Mouse (Mus musculus) forebrain, embryonic 10.5 days (tissue): ENCODE results near the gene Cacna1s. TPM values are rescaled to one million over a fixed set of nuclear protein-coding genes. Genes with fewer than 3 reads are reported as not detected.

Source experiments
- DNase-seq: peaks from one replicate; pipeline ENCODE4 v3.0.0-alpha.2; 2017; ENCODE audit warnings: low spot score; ENCODE audit errors: extremely low spot score
- H3K27ac ChIP-seq: fragments of 300-500 bp; sonication (generic); 2 replicates; pipeline ENCODE4 v1.5.1; 2016; ENCODE audit warnings: mild to moderate bottlenecking
- H3K27me3 ChIP-seq: fragments of 300-500 bp; sonication (generic); 2 replicates; pipeline ENCODE4 v1.6.1; 2016; ENCODE audit warnings: mild to moderate bottlenecking; ENCODE audit not compliant: poor library complexity, severe bottlenecking
- H3K36me3 ChIP-seq: fragments of 300-500 bp; sonication (generic); replicated peaks from 2 replicates; pipeline ENCODE4 v1.6.1; 2016; ENCODE audit warnings: mild to moderate bottlenecking, moderate library complexity
- H3K4me1 ChIP-seq: fragments of 300-500 bp; sonication (generic); 2 replicates; pipeline ENCODE4 v1.6.1; 2016
- H3K4me3 ChIP-seq: fragments of 300-500 bp; sonication (generic); 2 replicates; pipeline ENCODE4 v1.5.1; 2016; ENCODE audit warnings: mild to moderate bottlenecking, moderate library complexity
- H3K9me3 ChIP-seq: fragments of 300-500 bp; sonication (generic); 2 replicates; pipeline ENCODE4 v1.6.1; 2016; ENCODE audit warnings: mild to moderate bottlenecking, moderate library complexity
- WGBS: fragments of 180-500 bp; shearing (Covaris S2); methylation state at CpG from one replicate; pipeline ENCODE4 v1.1.7; 2016; 5-methylcytosine and 5-hydroxymethylcytosine counted together
- polyA plus RNA-seq: library from polyadenylated mRNA; unstranded; fragments of >200 nt; fragmentation: Nextera tagmentation; extraction: Ambion mirVana; gene quantifications from 2 replicates; pipeline ENCODE4 v1.2.1, GENCODE M21; 2016

Cacna1s gene
- polyA plus RNA-seq, 1 experiment from 2014 or later, result not detected

GRCm38 (mm10) chr1:136032961-136033360, 19.6 kb upstream of the Cacna1s start:
- Histone ChIP-seq H3K27ac (no peak overlapping the region), H3K27me3 (no peaks in the 10 kb centered on the region), H3K4me3 (no peak overlapping the region), H3K4me1 (peaks cover 22% of the 10 kb centered on the region), H3K9me3 (no peaks in the 10 kb centered on the region), H3K36me3 (peaks cover 80% of the 10 kb centered on the region)
- 74% methylated on average over 7 of the region's 7 CpGs for WGBS
- DNase-seq, result no peak

- Histone ChIP-seq H3K4me3 (no peak overlapping the region), H3K9me3 (no peaks in the 10 kb centered on the region), H3K36me3 (peaks cover 21% of the 10 kb centered on the region), H3K27me3 (peaks cover 39% of the 10 kb centered on the region), H3K4me1 (peaks cover 13% of the 10 kb centered on the region), H3K27ac (no peak overlapping the region)
- no peak for DNase-seq
- 82% methylated on average over 5 of the region's 5 CpGs for WGBS
These were observed 13.6 kb upstream of the Cacna1s start for GRCm38 (mm10) chr1:136038746-136039538.

- peak overlapping the region; percentile 3; the same call in 1 of the 2 replicates for H3K4me3 ChIP-seq
- no peak overlapping the region for H3K27ac ChIP-seq
- peaks cover 39% of the 10 kb centered on the region for H3K27me3 ChIP-seq
- H3K36me3 ChIP-seq, result peaks cover 5% of the 10 kb centered on the region
- no peaks in the 10 kb centered on the region for H3K9me3 ChIP-seq
- 14% methylated on average over 11 of the region's 11 CpGs for WGBS
- no peak for DNase-seq
- peaks cover 13% of the 10 kb centered on the region for H3K4me1 ChIP-seq
These were observed 12.1 kb upstream of the Cacna1s start for GRCm38 (mm10) chr1:136040452-136040851.

GRCm38 (mm10) chr1:136040874-136041273, 11.7 kb upstream of the Cacna1s start:
- H3K9me3 ChIP-seq, result no peaks in the 10 kb centered on the region
- peaks cover 1% of the 10 kb centered on the region for H3K36me3 ChIP-seq
- peaks cover 13% of the 10 kb centered on the region for H3K4me1 ChIP-seq
- no peak overlapping the region for H3K27ac ChIP-seq
- peak overlapping the region; percentile 3; the same call in 1 of the 2 replicates for H3K4me3 ChIP-seq
- 22% methylated on average over 4 of the region's 4 CpGs for WGBS
- H3K27me3 ChIP-seq, result peaks cover 39% of the 10 kb centered on the region
- no peak for DNase-seq

GRCm38 (mm10) chr1:136045774-136046173, 6.8 kb upstream of the Cacna1s start:
- 8% methylated on average over 4 of the region's 4 CpGs for WGBS
- DNase-seq, result peak; percentile 53
- H3K27me3 ChIP-seq, result peaks cover 62% of the 10 kb centered on the region

GRCm38 (mm10) chr1:136047432-136047831, 5.1 kb upstream of the Cacna1s start:
- peaks cover 64% of the 10 kb centered on the region for H3K27me3 ChIP-seq
- peak; percentile 27 for DNase-seq
- H3K36me3 ChIP-seq, result no peaks in the 10 kb centered on the region
- H3K4me1 ChIP-seq, result peaks cover 13% of the 10 kb centered on the region
- 4% methylated on average over 2 of the region's 2 CpGs for WGBS
- H3K27ac ChIP-seq, result no peak overlapping the region
- no peaks in the 10 kb centered on the region for H3K9me3 ChIP-seq
- H3K4me3 ChIP-seq, result no peak overlapping the region

More at GRCm38 (mm10) chr1:136045774-136046173, 6.8 kb upstream of the Cacna1s start:
- no peaks in the 10 kb centered on the region for H3K36me3 ChIP-seq
- H3K4me3 ChIP-seq, result no peak overlapping the region
- no peaks in the 10 kb centered on the region for H3K9me3 ChIP-seq
- H3K4me1 ChIP-seq, result peaks cover 11% of the 10 kb centered on the region
- no peak overlapping the region for H3K27ac ChIP-seq

- 76% methylated on average over 9 of the region's 9 CpGs for WGBS
- no peak overlapping the region for H3K27ac ChIP-seq
- H3K36me3 ChIP-seq, result no peaks in the 10 kb centered on the region
- H3K9me3 ChIP-seq, result no peaks in the 10 kb centered on the region
- no peak for DNase-seq
- H3K4me3 ChIP-seq, result no peak overlapping the region
- H3K27me3 ChIP-seq, result peaks cover 65% of the 10 kb centered on the region
- H3K4me1 ChIP-seq, result peaks cover 16% of the 10 kb centered on the region
These were observed 4.7 kb upstream of the Cacna1s start for GRCm38 (mm10) chr1:136047894-136048293.

GRCm38 (mm10) chr1:136050312-136051012, 2.1 kb upstream of the Cacna1s start, which contains the start of gene Ascl5:
Gene Ascl5, plus strand, starts transcription at chr1:136050804.
- Histone ChIP-seq H3K4me3 (peak within 1 kb of the TSS; percentile 49), H3K27me3 (peaks cover 80% of the 10 kb centered on the region), H3K9me3 (no peaks in the 10 kb centered on the region), H3K27ac (peak within 1 kb of the TSS; percentile 44), H3K4me1 (peaks cover 16% of the 10 kb centered on the region), H3K36me3 (no peaks in the 10 kb centered on the region)
- 19% methylated on average over 29 of the region's 29 CpGs for WGBS
- no peak for DNase-seq

GRCm38 (mm10) chr1:136051013-136051315, 1.6 kb upstream of the Cacna1s start:
- WGBS, result 1% methylated on average over 36 of the region's 36 CpGs
- DNase-seq, result peak; percentile 27
- peaks cover 80% of the 10 kb centered on the region for H3K27me3 ChIP-seq
- no peaks in the 10 kb centered on the region for H3K9me3 ChIP-seq
- peak overlapping the region; percentile 49 for H3K4me3 ChIP-seq
- H3K36me3 ChIP-seq, result no peaks in the 10 kb centered on the region
- H3K4me1 ChIP-seq, result peaks cover 19% of the 10 kb centered on the region
- peak overlapping the region; percentile 44 for H3K27ac ChIP-seq

- Histone ChIP-seq H3K4me3 (peak overlapping the region; percentile 49), H3K27me3 (peaks cover 80% of the 10 kb centered on the region), H3K36me3 (no peaks in the 10 kb centered on the region), H3K4me1 (peaks cover 22% of the 10 kb centered on the region), H3K27ac (peak overlapping the region; percentile 44; the same call in 1 of the 2 replicates), H3K9me3 (no peaks in the 10 kb centered on the region)
- 1% methylated on average over 6 of the region's 6 CpGs for WGBS
- DNase-seq, result peak; percentile 69
These were observed 1.1 kb upstream of the Cacna1s start for GRCm38 (mm10) chr1:136051465-136051864.

GRCm38 (mm10) chr1:136055771-136056170, 3.2 kb downstream of the Cacna1s start:
- H3K9me3 ChIP-seq, result no peaks in the 10 kb centered on the region
- 77% methylated on average over 3 of the region's 3 CpGs for WGBS
- H3K27me3 ChIP-seq, result peaks cover 42% of the 10 kb centered on the region

GRCm38 (mm10) chr1:136058594-136058993, 6.0 kb downstream of the Cacna1s start:
- no peaks in the 10 kb centered on the region for H3K36me3 ChIP-seq
- no peak overlapping the region for H3K4me3 ChIP-seq
- DNase-seq, result no peak
- peaks cover 26% of the 10 kb centered on the region for H3K4me1 ChIP-seq
- H3K27ac ChIP-seq, result no peak overlapping the region
- H3K27me3 ChIP-seq, result peaks cover 13% of the 10 kb centered on the region
- no peaks in the 10 kb centered on the region for H3K9me3 ChIP-seq
- 58% methylated on average over 3 of the region's 3 CpGs for WGBS

More at GRCm38 (mm10) chr1:136055771-136056170, 3.2 kb downstream of the Cacna1s start:
- no peak for DNase-seq
- H3K36me3 ChIP-seq, result no peaks in the 10 kb centered on the region
- H3K4me3 ChIP-seq, result no peak overlapping the region
- H3K4me1 ChIP-seq, result peaks cover 26% of the 10 kb centered on the region
- H3K27ac ChIP-seq, result no peak overlapping the region
